Mouse (Mus musculus) ES-E14 (cell line): ENCODE results near the gene Ttc17.

Experiments
- CHD2 ChIP-seq: IDR thresholded peaks from 2 replicates; pipeline ENCODE4 v1.6.1; 2014; ENCODE audit warnings: mild to moderate bottlenecking, low read depth, low read length, inconsistent platforms
- HCFC1 ChIP-seq: IDR thresholded peaks from 2 replicates; pipeline ENCODE4 v1.6.1; 2012; ENCODE audit warnings: low read length, inconsistent platforms, borderline replicate concordance; ENCODE audit not compliant: insufficient read depth
- MAFK ChIP-seq: IDR thresholded peaks from 2 replicates; pipeline ENCODE4 v1.6.1; 2014; ENCODE audit warnings: mild to moderate bottlenecking, low read depth, low read length, inconsistent platforms; ENCODE audit not compliant: insufficient read depth
- ZC3H11A ChIP-seq: IDR thresholded peaks from 2 replicates; pipeline ENCODE4 v1.6.1; 2012; ENCODE audit warnings: low read depth, mild to moderate bottlenecking, inconsistent platforms, low read length, borderline replicate concordance
- ZNF384 ChIP-seq: IDR thresholded peaks from 2 replicates; pipeline ENCODE4 v1.6.1; 2012; ENCODE audit warnings: low read depth, low read length, inconsistent platforms

GRCm38 (mm10) chr2:94389000-94389399, 17.5 kb downstream of the Ttc17 start:
- TF ChIP-seq ZNF384 (no peak), ZC3H11A (no peak), CHD2 (no peak), MAFK (no peak), HCFC1 (no peak)
